Comparison of ENCODE assay signal across 28 mouse cellular contexts in genomic region chr3:86885180-86885579, GRCm38 (mm10).
"Had no signal": no experiment of that assay in that cellular context is flagged by ENCODE, and none has a peak within 500 bp of the region (broad histone marks: within the 10 kb centered on the region; RNA-seq: fewer than 3 reads in every experiment).

No protein-coding gene starts in this region.

- H3K36me3 ChIP-seq: intestine, embryonic 15.5 days; limb, embryonic 10.5 days; limb, embryonic 12.5 days; liver, embryonic 13.5 days; liver, embryonic 15.5 days had no signal

- DNase-seq: gastrocnemius, adult 2 months; gastrocnemius, postnatal 10 days; gastrocnemius, postnatal 25 days; heart, adult 2 months; heart, postnatal 10 days; heart, postnatal 4 days; kidney, adult 18-20 months; kidney, adult 8-10 months; kidney, postnatal 10 days; kidney, postnatal 25 days; kidney, postnatal 4 days; layer of hippocampus, adult 9-11 months; liver; liver, embryonic 13.5 days; liver, postnatal 0 days had no signal

- H3K9me3 ChIP-seq: hindbrain, embryonic 12.5 days; intestine, embryonic 15.5 days; limb, embryonic 10.5 days; liver, embryonic 13.5 days; liver, embryonic 15.5 days had no signal

- H3K27ac ChIP-seq: gastrocnemius, adult 2 months; heart, adult 2 months; hindbrain, embryonic 10.5 days; hindbrain, embryonic 12.5 days; hindbrain, embryonic 14.5 days; intestine, embryonic 15.5 days; left cerebral cortex, adult 2 months; limb, embryonic 10.5 days; limb, embryonic 12.5 days; liver, embryonic 13.5 days; liver, embryonic 15.5 days had no signal

- ATAC-seq: hindbrain, embryonic 16.5 days; inflammation-experienced regulatory T-cells, adult 6 months; intestine, embryonic 15.5 days; intestine, postnatal 0 days; liver, postnatal 0 days had no signal

- H3K4me1 ChIP-seq: hindbrain, embryonic 10.5 days; limb, embryonic 10.5 days; limb, embryonic 12.5 days; liver, embryonic 13.5 days; liver, embryonic 15.5 days had no signal

- H3K9ac ChIP-seq: hindbrain, embryonic 12.5 days; hindbrain, embryonic 14.5 days; intestine, embryonic 15.5 days; limb, embryonic 12.5 days; liver, embryonic 13.5 days; liver, embryonic 15.5 days; liver, postnatal 0 days had no signal

- H3K4me3 ChIP-seq: gastrocnemius, adult 2 months; heart, adult 2 months; hindbrain, embryonic 10.5 days; hindbrain, embryonic 12.5 days; intestine, embryonic 15.5 days; left cerebral cortex, adult 2 months; limb, embryonic 10.5 days; limb, embryonic 12.5 days; liver, embryonic 13.5 days; liver, embryonic 15.5 days had no signal

- H3K27me3 ChIP-seq: hindbrain, embryonic 12.5 days; intestine, embryonic 15.5 days; limb, embryonic 12.5 days; liver, embryonic 13.5 days; liver, embryonic 15.5 days had no signal

- H3K4me2 ChIP-seq: heart, embryonic 11.5 days; hindbrain, embryonic 12.5 days; hindbrain, embryonic 14.5 days; intestine, embryonic 15.5 days; limb, embryonic 12.5 days; liver, embryonic 11.5 days; liver, embryonic 13.5 days; liver, embryonic 15.5 days had no signal
